Mouse (Mus musculus) regulatory T cell (primary cell): ENCODE results near the gene Nmt2.

Source experiments
- in situ Hi-C: fragments of 300-600 bp; cut with MboI, MseI; formaldehyde crosslinking; loops from one replicate; pipeline ENCODE4 v1.15.1; 2025; ENCODE audit warnings: high pct_unique_total_duplicates

Gene Nmt2

GRCm38 (mm10) chr2:3283602-3284472 lies at the start of gene Nmt2:
Gene Nmt2 (plus strand): TSS chr2:3284212.
- in situ Hi-C loops: no loop called here

- in situ Hi-C loops: no loop called here
These were observed 44.8 kb upstream of the Nmt2 start for GRCm38 (mm10) chr2:3239255-3239654.

- in situ Hi-C loops: no loop called here
These were observed 39.8 kb upstream of the Nmt2 start for GRCm38 (mm10) chr2:3244251-3244650.

- in situ Hi-C loops: no loop called here
These were observed 32.7 kb upstream of the Nmt2 start for GRCm38 (mm10) chr2:3251309-3251708.

GRCm38 (mm10) chr2:3266466-3266865 lies 17.5 kb upstream of the Nmt2 start:
- in situ Hi-C loops: no loop called here

GRCm38 (mm10) chr2:3267879-3268278 lies 16.1 kb upstream of the Nmt2 start:
- in situ Hi-C loops: no loop called here

- in situ Hi-C loops: no loop called here
These were observed 10.7 kb upstream of the Nmt2 start for GRCm38 (mm10) chr2:3273349-3273748.

GRCm38 (mm10) chr2:3276106-3276505 lies 7.9 kb upstream of the Nmt2 start:
- in situ Hi-C loops: no loop called here

GRCm38 (mm10) chr2:3277502-3277901 lies 6.5 kb upstream of the Nmt2 start:
- in situ Hi-C loops: no loop called here

- in situ Hi-C loops: no loop called here
These were observed 2.7 kb upstream of the Nmt2 start for GRCm38 (mm10) chr2:3281311-3281710.

- in situ Hi-C loops: no loop called here
These were observed 978 bp upstream of the Nmt2 start for GRCm38 (mm10) chr2:3282866-3283601.

- in situ Hi-C loops: no loop called here
These were observed 615 bp downstream of the Nmt2 start for GRCm38 (mm10) chr2:3284473-3285180.

GRCm38 (mm10) chr2:3285181-3285530 lies 1.1 kb downstream of the Nmt2 start:
- in situ Hi-C loops: no loop called here

GRCm38 (mm10) chr2:3285709-3286108 lies 1.7 kb downstream of the Nmt2 start:
- in situ Hi-C loops: no loop called here

- in situ Hi-C loops: no loop called here
These were observed 2.2 kb downstream of the Nmt2 start for GRCm38 (mm10) chr2:3286243-3286642.

GRCm38 (mm10) chr2:3289581-3289980 lies 5.6 kb downstream of the Nmt2 start:
- in situ Hi-C loops: no loop called here

- in situ Hi-C loops: loop anchor here (5.0 kb wide), 1 partner anchor 35 kb away; no protein-coding TSS in a partner anchor
These were observed 8.2 kb downstream of the Nmt2 start for GRCm38 (mm10) chr2:3292170-3292569.

- in situ Hi-C loops: no loop called here
These were observed 11.8 kb downstream of the Nmt2 start for GRCm38 (mm10) chr2:3295826-3296225.

GRCm38 (mm10) chr2:3305426-3306025 lies 21.5 kb downstream of the Nmt2 start:
- in situ Hi-C loops: no loop called here

GRCm38 (mm10) chr2:3323132-3323531 lies 39.1 kb downstream of the Nmt2 start:
- in situ Hi-C loops: loop anchor here (5.0 kb wide), 1 partner anchor 174 kb away; no protein-coding TSS in a partner anchor

- in situ Hi-C loops: loop anchor here (5.0 kb wide), 2 partner anchors 32 to 173 kb away; no protein-coding TSS in a partner anchor
These were observed 40.5 kb downstream of the Nmt2 start for GRCm38 (mm10) chr2:3324381-3325130.
